Mouse (Mus musculus) heart, postnatal 0 days (tissue): ENCODE measurements around the gene 9930111J21Rik1. TPM values are rescaled to one million over a fixed set of nuclear protein-coding genes. Genes with fewer than 3 reads are reported as not detected.
A peak's percentile ranks its signal among the peaks of the same experiment; 100 is the strongest.
"Not testable (repeated sequence)": the region's sequence is repeated elsewhere in the genome, so short reads cannot be mapped to it uniquely, and the experiment has no call there.

Source experiments
- ATAC-seq: fragments of 200-750 bp; cut with Nextera tagmentation; 2 replicates; pipeline ENCODE4 v1.8.0; 2017; ENCODE audit warnings: low read depth, moderate number of reproducible peaks, moderate library complexity; ENCODE audit not compliant: insufficient read depth
- DNase-seq: peaks from one replicate; pipeline ENCODE4 v3.0.0-alpha.2; 2016; ENCODE audit warnings: low spot score
- H3K27ac ChIP-seq: fragments of 300-500 bp; sonication (generic); 2 replicates; pipeline ENCODE4 v1.5.1; 2014; ENCODE audit warnings: low read depth, mild to moderate bottlenecking
- H3K27me3 ChIP-seq: fragments of 300-500 bp; sonication (generic); 2 replicates; pipeline ENCODE4 v1.6.1; 2014; ENCODE audit warnings: low read length, mixed read lengths; ENCODE audit not compliant: control insufficient read depth, insufficient read depth
- H3K36me3 ChIP-seq: fragments of 300-500 bp; sonication (generic); replicated peaks from 2 replicates; pipeline ENCODE4 v1.6.1; 2014; ENCODE audit warnings: low read length, mixed read lengths; ENCODE audit not compliant: control insufficient read depth, insufficient read depth
- H3K4me1 ChIP-seq: fragments of 300-500 bp; sonication (generic); 2 replicates; pipeline ENCODE4 v1.6.1; 2014; ENCODE audit warnings: antibody characterized with exemption; ENCODE audit not compliant: control insufficient read depth, insufficient read depth
- H3K4me2 ChIP-seq: fragments of 300-500 bp; sonication (generic); 2 replicates; pipeline ENCODE4 v1.6.1; 2014; ENCODE audit warnings: low read depth, mild to moderate bottlenecking, low read length, moderate library complexity
- H3K4me3 ChIP-seq: fragments of 300-500 bp; sonication (generic); 2 replicates; pipeline ENCODE4 v1.5.1; 2014; ENCODE audit warnings: low read depth, low read length
- H3K9ac ChIP-seq: fragments of 300-500 bp; sonication (generic); replicated peaks from 2 replicates; pipeline ENCODE4 v1.6.1; 2014; ENCODE audit warnings: low read depth, low read length, mixed read lengths
- H3K9me3 ChIP-seq: fragments of 300-500 bp; sonication (generic); replicated peaks from 2 replicates; pipeline ENCODE4 v1.6.1; 2016; ENCODE audit warnings: low read length; ENCODE audit not compliant: control insufficient read depth
- WGBS: fragments of 180-500 bp; shearing (Covaris S2); extraction: QIAGEN DNeasy Blood & Tissue Kit; methylation state at CpG from one replicate; pipeline ENCODE4 v1.1.7; 2014; 5-methylcytosine and 5-hydroxymethylcytosine counted together
- polyA plus RNA-seq: library from polyadenylated mRNA; unstranded; fragments of >200 nt; fragmentation: Nextera tagmentation; extraction: Ambion mirVana; gene quantifications from 2 replicates; pipeline ENCODE4 v1.2.1, GENCODE M21; 2015
- total RNA-seq: library from RNA; depleted of rRNA; stranded (reverse); fragments of >200 nt; gene quantifications from 2 replicates; pipeline ENCODE4 v1.2.3, GENCODE M21; 2014; ENCODE audit warnings: low replicate concordance; rRNA removed

Gene 9930111J21Rik1
- 2.5 and 4.9 TPM in 2 replicates for total RNA-seq
- 0.49 and 0.52 TPM in 2 replicates for polyA plus RNA-seq

DNA sequence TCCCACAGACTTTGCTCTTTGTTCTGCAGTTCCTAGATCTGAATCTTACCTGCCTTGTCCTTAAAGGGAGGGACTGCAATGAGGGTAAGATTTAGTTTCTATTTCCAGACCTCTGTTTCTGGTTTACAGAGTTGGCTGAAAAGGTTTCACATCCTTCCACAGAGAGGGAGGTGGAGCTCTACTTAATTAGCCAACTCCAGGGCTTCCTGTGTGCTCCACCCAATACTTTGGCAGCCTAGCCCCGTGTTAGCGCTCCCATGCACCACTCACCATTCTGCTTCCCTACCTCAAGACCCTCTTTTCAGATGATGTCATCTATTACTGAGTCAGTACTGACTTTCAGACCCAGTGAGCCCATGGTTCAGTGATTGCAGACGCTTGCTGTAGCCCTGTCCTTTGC is at the start of gene 9930111J21Rik1:
9930111J21Rik1 (minus strand) TSS at position 148 of the 400 bp plus-strand sequence.
- H3K27ac ChIP-seq, H3K9ac ChIP-seq, H3K36me3 ChIP-seq, H3K9me3 ChIP-seq, H3K4me1 ChIP-seq, H3K4me2 ChIP-seq, H3K27me3 ChIP-seq, H3K4me3 ChIP-seq, DNase-seq: not testable (repeated sequence)
- no CpG with 5 or more reads among the region's 3 CpGs for WGBS
- peak; percentile 36; the same call in 1 of the 2 replicates for ATAC-seq

DNA sequence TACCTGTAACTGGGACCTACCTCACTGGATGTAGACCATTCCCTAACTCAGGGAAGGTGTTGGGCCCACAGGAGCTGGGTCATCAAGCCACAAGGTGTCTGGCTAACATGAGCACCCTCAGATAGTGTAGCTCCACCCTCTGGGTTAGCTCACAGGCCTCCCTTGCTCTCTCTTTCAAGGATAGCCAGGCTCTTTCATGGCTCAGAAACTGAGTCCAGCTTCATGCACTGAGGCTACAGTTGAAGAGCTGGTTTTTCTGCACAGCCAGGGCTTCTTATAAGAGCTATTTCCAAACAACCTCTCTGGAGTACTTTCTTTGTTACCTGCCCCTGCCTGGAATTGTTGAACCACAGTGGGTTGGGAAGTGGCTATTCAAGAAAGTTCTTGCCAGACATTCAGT is 32.9 kb upstream of the 9930111J21Rik1 start:
- ATAC-seq, H3K4me3 ChIP-seq, DNase-seq, H3K9me3 ChIP-seq, H3K9ac ChIP-seq, H3K4me1 ChIP-seq, H3K27ac ChIP-seq, H3K36me3 ChIP-seq, H3K4me2 ChIP-seq, H3K27me3 ChIP-seq: not testable (repeated sequence)

DNA sequence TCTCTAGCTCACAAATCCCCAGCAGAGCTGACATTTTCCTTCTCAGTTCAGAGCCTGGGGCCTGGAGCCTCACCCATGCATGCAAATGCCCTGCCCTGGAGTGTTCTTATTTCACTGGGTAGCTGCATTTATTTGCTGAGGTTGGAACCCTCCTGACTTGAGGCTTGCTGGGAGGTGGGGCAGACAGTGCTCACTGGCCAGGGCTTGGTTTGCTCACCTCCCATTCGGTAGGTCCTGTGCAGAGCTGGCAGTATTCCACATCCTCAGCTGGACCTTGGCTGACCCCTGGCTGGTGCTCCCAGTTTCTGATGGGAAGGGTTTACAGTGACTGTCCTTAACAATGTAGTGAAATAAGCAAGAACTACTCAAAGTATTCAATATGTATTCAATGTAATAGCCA is 27.6 kb upstream of the 9930111J21Rik1 start:
- not testable (repeated sequence) for H3K27ac ChIP-seq, ATAC-seq, H3K9me3 ChIP-seq, DNase-seq, H3K36me3 ChIP-seq, H3K4me1 ChIP-seq, H3K9ac ChIP-seq, H3K27me3 ChIP-seq, H3K4me3 ChIP-seq, H3K4me2 ChIP-seq
- 0% methylated on average over 1 of the region's 1 CpGs for WGBS

DNA sequence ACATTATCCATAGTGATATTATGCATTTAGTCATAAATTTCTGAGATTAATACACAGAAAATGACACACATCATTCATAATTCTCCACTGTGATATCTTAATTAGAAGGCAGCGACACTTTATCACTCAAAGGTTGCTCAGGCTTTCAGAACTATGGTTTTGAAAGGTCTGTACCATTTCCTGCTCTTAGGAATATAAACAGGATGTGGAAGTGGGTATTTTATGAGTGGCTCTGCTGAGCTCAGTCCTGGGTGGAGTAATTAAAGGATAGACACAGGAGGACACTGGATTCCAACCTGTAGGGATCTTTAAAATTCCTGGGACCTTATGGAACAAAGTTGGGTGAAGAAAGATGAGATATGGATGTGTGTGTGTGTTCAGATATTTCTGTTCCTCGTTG is 27.1 kb upstream of the 9930111J21Rik1 start:
- not testable (repeated sequence) for H3K4me1 ChIP-seq, ATAC-seq, H3K27ac ChIP-seq, H3K27me3 ChIP-seq, DNase-seq, H3K4me2 ChIP-seq, H3K9ac ChIP-seq, H3K36me3 ChIP-seq, H3K9me3 ChIP-seq, H3K4me3 ChIP-seq
- 30% methylated on average over 2 of the region's 2 CpGs for WGBS

DNA sequence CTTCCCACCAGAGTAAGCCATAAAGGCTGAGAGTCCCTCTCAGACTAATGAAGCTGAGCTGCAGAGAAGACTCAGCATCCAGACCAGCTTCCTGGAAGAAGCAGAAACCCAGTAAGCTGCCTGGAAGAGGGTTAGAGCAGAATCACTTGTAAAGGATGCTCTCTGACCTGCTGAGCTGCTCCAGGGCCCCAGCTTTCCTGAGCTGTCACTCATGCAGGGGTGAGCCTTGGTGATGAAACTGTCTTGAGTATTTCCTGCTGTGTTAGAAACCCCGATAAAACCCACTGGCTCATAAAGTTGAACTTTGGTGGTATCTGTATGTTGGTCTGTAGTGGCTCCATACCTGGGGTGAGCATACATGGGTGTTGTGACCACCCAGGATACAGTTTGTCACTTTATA is 21.2 kb upstream of the 9930111J21Rik1 start:
- not testable (repeated sequence) for H3K9me3 ChIP-seq, H3K9ac ChIP-seq, ATAC-seq, H3K27me3 ChIP-seq, H3K4me2 ChIP-seq, H3K4me3 ChIP-seq, H3K4me1 ChIP-seq, H3K27ac ChIP-seq, H3K36me3 ChIP-seq, DNase-seq
- 42% methylated on average over 1 of the region's 1 CpGs for WGBS

DNA sequence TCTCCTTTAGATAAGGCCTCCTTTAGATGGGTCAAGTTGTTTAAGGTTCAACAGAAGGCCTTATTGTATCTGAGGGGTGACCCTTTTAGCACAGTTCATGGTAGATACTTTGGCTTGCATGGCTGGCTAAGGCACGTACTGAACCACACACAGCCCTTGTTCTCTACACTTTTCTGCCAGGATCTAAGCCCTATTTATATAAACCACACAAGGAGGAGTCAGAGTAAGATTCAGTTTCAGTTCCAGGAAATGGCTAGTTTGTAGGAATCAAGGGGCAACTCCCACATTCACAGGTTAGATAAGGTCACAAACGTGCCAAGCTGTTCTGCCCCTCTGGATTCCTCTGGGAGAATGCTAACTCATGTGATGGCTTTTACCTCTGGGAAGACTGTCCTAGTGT is 14.8 kb upstream of the 9930111J21Rik1 start, which contains the start of gene Tgtp1:
Tgtp1 (minus strand) TSS at position 155 of the 400 bp plus-strand sequence.
- not testable (repeated sequence) for ATAC-seq, H3K27me3 ChIP-seq, H3K27ac ChIP-seq, H3K4me2 ChIP-seq, DNase-seq, H3K4me1 ChIP-seq, H3K9ac ChIP-seq, H3K9me3 ChIP-seq, H3K36me3 ChIP-seq, H3K4me3 ChIP-seq
- WGBS, result 40% methylated on average over 2 of the region's 2 CpGs

DNA sequence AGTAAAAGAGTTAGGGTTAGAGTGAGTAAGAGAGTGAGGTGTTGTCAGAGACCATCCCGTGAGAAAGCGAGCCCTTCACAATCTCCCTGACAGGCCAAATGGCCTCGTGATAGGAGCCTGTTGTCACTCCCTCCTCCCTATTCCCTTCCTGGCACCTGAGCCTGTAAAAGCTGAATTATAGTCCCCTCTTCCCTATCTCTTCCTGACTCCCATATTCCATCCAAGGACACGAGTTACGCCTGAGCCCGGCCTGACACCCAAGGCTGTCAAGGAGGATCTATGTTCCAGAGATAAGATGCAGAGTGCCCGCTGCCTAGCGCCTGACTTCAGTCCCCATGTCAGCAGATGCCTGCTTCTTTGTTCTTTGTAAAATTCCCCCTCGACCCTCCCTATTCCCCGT is 14.1 kb upstream of the 9930111J21Rik1 start:
- H3K27me3 ChIP-seq, DNase-seq, H3K27ac ChIP-seq, H3K4me3 ChIP-seq, H3K9me3 ChIP-seq, H3K4me1 ChIP-seq, ATAC-seq, H3K36me3 ChIP-seq, H3K4me2 ChIP-seq, H3K9ac ChIP-seq: not testable (repeated sequence)
- WGBS, result 17% methylated on average over 10 of the region's 10 CpGs

DNA sequence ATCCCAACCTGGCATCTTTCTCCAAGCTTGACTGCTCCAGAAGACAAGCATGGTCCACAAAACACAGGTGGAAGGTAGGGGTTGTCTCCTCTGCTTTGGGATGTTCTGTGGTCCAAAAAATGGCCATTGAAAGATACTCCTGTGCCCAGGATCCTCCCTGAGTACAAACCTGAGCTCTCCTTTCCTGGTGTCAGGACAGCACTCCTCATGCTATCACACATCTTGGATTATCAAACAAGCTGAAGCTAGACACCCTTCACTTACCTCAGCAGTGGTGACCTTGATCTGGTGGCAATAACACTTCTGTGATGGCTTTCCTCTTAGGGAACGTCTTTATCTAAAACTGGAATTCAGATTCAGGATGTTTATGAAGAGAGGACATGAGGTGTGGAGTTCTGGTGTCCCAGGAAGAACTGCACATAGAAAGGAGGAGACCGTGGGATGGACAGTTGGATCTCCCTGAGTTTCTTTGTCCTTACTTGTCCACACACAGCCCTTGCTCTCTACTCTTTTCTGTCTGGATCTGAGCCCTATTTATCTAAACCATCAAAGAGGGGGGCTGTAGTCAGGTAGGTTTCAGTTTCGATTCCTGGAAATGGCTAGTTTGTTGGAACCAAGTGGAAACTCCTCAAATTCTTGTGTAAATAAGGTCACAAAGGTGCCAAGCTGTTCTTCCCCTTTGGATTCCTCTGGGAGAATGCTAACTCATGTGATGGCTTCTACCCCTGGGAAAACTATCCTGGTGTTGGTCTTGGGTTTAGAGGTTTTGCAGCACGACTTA is 12.7 kb upstream of the 9930111J21Rik1 start, which contains the start of gene Gm12185:
Gm12185 (minus strand) TSS at position 487 of the 781 bp plus-strand sequence.
- not testable (repeated sequence) for H3K27me3 ChIP-seq, H3K36me3 ChIP-seq, ATAC-seq, H3K27ac ChIP-seq, H3K9me3 ChIP-seq, H3K4me3 ChIP-seq, H3K4me1 ChIP-seq, DNase-seq, H3K9ac ChIP-seq, H3K4me2 ChIP-seq
- WGBS, result 44% methylated on average over 4 of the region's 4 CpGs
